Mouse (Mus musculus) neural tube, embryonic 13.5 days (tissue): ENCODE data around the gene Klf7. TPM values are rescaled to one million over a fixed set of nuclear protein-coding genes. Genes with fewer than 3 reads are reported as not detected.

ENCODE experiments used
- microRNA-seq: library from miRNA; unstranded; fragments of <30 nt; microRNA quantifications from one replicate; pipeline ENCODE4, GENCODE M21; 2016
- polyA plus RNA-seq: library from polyadenylated mRNA; unstranded; fragments of >200 nt; fragmentation: Nextera tagmentation; extraction: Ambion mirVana; gene quantifications from 2 replicates; pipeline ENCODE4 v1.2.1, GENCODE M21; 2015

Gene Klf7
- polyA plus RNA-seq, 1 experiment from 2014 or later: 86.4 TPM

Small RNAs within 50 kb of the gene (microRNA-seq; reads per million reads assigned to microRNA genes)
- gene Mir6899: not detected
